Mouse (Mus musculus): Measurements from ENCODE around the gene Gm15155. TPM values are rescaled to one million over a fixed set of nuclear protein-coding genes. Genes with fewer than 3 reads are reported as not detected.

The Gm15155 gene
- polyA plus RNA-seq, 1 experiment from 2014 or later, result not detected

GRCm38 (mm10) chrX:155724157-155724556 is 99.6 kb downstream of the Gm15155 start:
- H3K27me3 ChIP-seq (ENCODE audit: control insufficient read depth, insufficient read depth, low read length), result no peaks in the 10 kb centered on the region
- H3K4me3 ChIP-seq (ENCODE audit: low read depth, low read length), result no peak overlapping the region
- no peaks in the 10 kb centered on the region for H3K4me1 ChIP-seq (ENCODE audit: control insufficient read depth, insufficient read depth, low read length)
- no peaks in the 10 kb centered on the region for H3K36me3 ChIP-seq (ENCODE audit: control insufficient read depth, insufficient read depth, low read length)
- ATAC-seq (replicated peaks; ENCODE audit: insufficient number of reproducible peaks, low FRiP score, low TSS enrichment), result no peak
- no peaks in the 10 kb centered on the region for H3K9me3 ChIP-seq (replicated peaks; ENCODE audit: control insufficient read depth, low read length)
- H3K27ac ChIP-seq (ENCODE audit: low read depth, low read length), result no peak overlapping the region
- WGBS (ENCODE audit: insufficient replicate concordance), result 71% methylated on average over 3 of the region's 3 CpGs
- no peak overlapping the region for H3K4me2 ChIP-seq
- no peak overlapping the region for H3K9ac ChIP-seq (ENCODE audit: low read depth, low read length)

DNA sequence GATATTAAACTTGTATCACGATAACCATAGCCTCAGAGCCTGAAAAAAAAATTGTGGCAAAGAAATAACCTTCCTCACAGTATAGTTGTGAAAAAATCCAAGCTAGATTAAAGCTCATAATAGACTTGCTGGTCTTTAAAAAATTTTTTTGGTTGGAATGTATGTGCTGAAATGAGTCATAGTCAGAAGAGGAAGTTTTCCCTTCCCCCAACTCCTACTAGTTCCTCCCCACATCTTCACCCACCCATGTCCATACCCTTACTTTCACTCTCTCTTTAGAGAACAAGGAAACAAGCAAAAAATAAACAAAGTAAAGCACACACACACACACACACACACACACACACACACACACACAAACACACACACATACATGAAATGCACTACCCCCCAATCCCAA is 103.8 kb downstream of the Gm15155 start:
- H3K4me1 ChIP-seq (ENCODE audit: control insufficient read depth, insufficient read depth, low read length), result no peaks in the 10 kb centered on the region
- WGBS (ENCODE audit: insufficient replicate concordance), result 61% methylated on average over 1 of the region's 1 CpGs
- H3K36me3 ChIP-seq (ENCODE audit: control insufficient read depth, insufficient read depth, low read length), result no peaks in the 10 kb centered on the region
- no peak overlapping the region for H3K4me3 ChIP-seq (ENCODE audit: low read depth, low read length)
- H3K27ac ChIP-seq (ENCODE audit: low read depth, low read length), result no peak overlapping the region
- H3K4me2 ChIP-seq, result no peak overlapping the region
- no peaks in the 10 kb centered on the region for H3K27me3 ChIP-seq (ENCODE audit: control insufficient read depth, insufficient read depth, low read length)
- no peak overlapping the region for H3K9ac ChIP-seq (ENCODE audit: low read depth, low read length)
- H3K9me3 ChIP-seq (replicated peaks; ENCODE audit: control insufficient read depth, low read length), result no peaks in the 10 kb centered on the region
- no peak for ATAC-seq (replicated peaks; ENCODE audit: insufficient number of reproducible peaks, low FRiP score, low TSS enrichment)

DNA sequence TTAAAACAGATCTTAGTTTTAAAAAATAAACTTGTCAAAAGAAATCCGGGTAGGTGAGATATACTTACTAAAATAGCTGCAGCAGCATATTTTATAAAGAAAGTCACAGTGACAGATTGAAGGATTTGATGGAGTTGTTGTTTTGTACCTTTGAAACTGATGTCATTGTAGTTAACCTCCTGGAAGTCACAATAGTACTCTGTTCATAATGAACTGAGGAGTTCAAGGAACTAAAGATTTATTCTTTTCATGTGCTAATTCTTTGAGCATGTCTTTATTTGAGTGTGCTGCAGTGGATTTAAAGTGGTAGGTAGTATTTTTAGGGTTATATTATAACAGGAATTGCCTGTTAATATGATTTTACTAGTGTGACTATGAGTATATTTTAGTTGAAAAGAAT is 263.6 kb downstream of the Gm15155 start:
- H3K9me3 ChIP-seq (replicated peaks; ENCODE audit: control insufficient read depth, low read length), result no peaks in the 10 kb centered on the region
- no peak for ATAC-seq (replicated peaks; ENCODE audit: insufficient number of reproducible peaks, low FRiP score, low TSS enrichment)
- 64% methylated on average over 1 of the region's 1 CpGs for WGBS (ENCODE audit: insufficient replicate concordance)
- H3K27ac ChIP-seq (ENCODE audit: low read depth, low read length), result no peak overlapping the region
- H3K4me1 ChIP-seq (ENCODE audit: control insufficient read depth, insufficient read depth, low read length), result no peaks in the 10 kb centered on the region
- H3K27me3 ChIP-seq (ENCODE audit: control insufficient read depth, insufficient read depth, low read length), result no peaks in the 10 kb centered on the region
- H3K4me2 ChIP-seq, result no peak overlapping the region
- no peaks in the 10 kb centered on the region for H3K36me3 ChIP-seq (ENCODE audit: control insufficient read depth, insufficient read depth, low read length)
- no peak overlapping the region for H3K9ac ChIP-seq (ENCODE audit: low read depth, low read length)
- H3K4me3 ChIP-seq (ENCODE audit: low read depth, low read length), result no peak overlapping the region

DNA sequence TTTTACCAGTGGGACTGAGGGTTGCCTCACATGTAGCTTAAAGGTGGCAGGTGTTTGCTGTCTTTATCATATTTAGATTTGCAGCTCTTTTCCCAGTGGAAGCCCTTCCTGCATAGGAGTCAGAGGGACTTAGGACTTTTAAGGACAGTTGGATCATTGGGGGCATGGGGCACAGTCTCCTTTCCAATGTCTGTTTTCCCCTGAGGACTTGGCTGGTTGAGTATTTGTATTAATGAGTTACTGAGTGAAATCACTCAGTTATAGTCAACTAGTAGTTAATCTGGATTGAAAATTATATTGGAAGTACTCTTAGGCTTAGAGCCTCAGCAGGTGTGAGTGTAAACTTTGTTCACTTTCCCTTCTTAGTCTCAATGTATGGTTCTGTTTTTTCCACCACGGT is 275.5 kb downstream of the Gm15155 start:
- ATAC-seq (replicated peaks; ENCODE audit: insufficient number of reproducible peaks, low FRiP score, low TSS enrichment), result no peak
- 56% methylated on average over 1 of the region's 1 CpGs for WGBS (ENCODE audit: insufficient replicate concordance)
- H3K4me3 ChIP-seq (ENCODE audit: low read depth, low read length), result no peak overlapping the region
- H3K36me3 ChIP-seq (ENCODE audit: control insufficient read depth, insufficient read depth, low read length), result no peaks in the 10 kb centered on the region
- H3K9me3 ChIP-seq (replicated peaks; ENCODE audit: control insufficient read depth, low read length), result no peaks in the 10 kb centered on the region
- H3K27ac ChIP-seq (ENCODE audit: low read depth, low read length), result no peak overlapping the region
- no peaks in the 10 kb centered on the region for H3K27me3 ChIP-seq (ENCODE audit: control insufficient read depth, insufficient read depth, low read length)
- H3K4me2 ChIP-seq, result no peak overlapping the region
- H3K4me1 ChIP-seq (ENCODE audit: control insufficient read depth, insufficient read depth, low read length), result no peaks in the 10 kb centered on the region
- no peak overlapping the region for H3K9ac ChIP-seq (ENCODE audit: low read depth, low read length)

- no peaks in the 10 kb centered on the region for H3K36me3 ChIP-seq (ENCODE audit: control insufficient read depth, insufficient read depth, low read length)
- no peaks in the 10 kb centered on the region for H3K9me3 ChIP-seq (replicated peaks; ENCODE audit: control insufficient read depth, low read length)
- no peaks in the 10 kb centered on the region for H3K27me3 ChIP-seq (ENCODE audit: control insufficient read depth, insufficient read depth, low read length)
- no peak overlapping the region for H3K4me3 ChIP-seq (ENCODE audit: low read depth, low read length)
- H3K9ac ChIP-seq (ENCODE audit: low read depth, low read length), result no peak overlapping the region
- H3K27ac ChIP-seq (ENCODE audit: low read depth, low read length), result no peak overlapping the region
- no peak overlapping the region for H3K4me2 ChIP-seq
- no peak for ATAC-seq (replicated peaks; ENCODE audit: insufficient number of reproducible peaks, low FRiP score, low TSS enrichment)
- H3K4me1 ChIP-seq (ENCODE audit: control insufficient read depth, insufficient read depth, low read length), result no peaks in the 10 kb centered on the region
Measured at GRCm38 (mm10) chrX:155901742-155902141, 277.2 kb downstream of the Gm15155 start.

DNA sequence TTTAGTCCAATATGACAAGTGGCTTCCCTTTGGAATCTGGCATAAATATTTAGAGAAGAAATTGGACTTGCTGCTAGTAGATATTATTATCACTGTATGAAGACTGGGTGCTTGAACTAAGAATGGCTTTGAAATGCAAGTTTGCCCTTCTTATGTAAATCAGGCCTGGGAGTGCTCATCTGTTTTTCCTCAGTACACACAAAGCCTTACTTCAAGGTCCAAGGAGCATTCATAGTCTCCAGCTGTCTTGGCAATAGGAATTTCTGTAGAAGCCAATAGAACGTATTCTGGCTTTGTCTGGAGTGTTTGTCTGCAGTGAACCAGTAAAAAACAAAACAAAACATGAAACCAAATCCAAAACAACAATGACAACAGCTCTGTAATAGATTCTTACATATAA is 278.6 kb downstream of the Gm15155 start:
- Histone ChIP-seq H3K9me3 (replicated peaks; ENCODE audit: control insufficient read depth, low read length) (no peaks in the 10 kb centered on the region), H3K36me3 (ENCODE audit: control insufficient read depth, insufficient read depth, low read length) (no peaks in the 10 kb centered on the region), H3K4me2 (no peak overlapping the region), H3K4me1 (ENCODE audit: control insufficient read depth, insufficient read depth, low read length) (no peaks in the 10 kb centered on the region), H3K27ac (ENCODE audit: low read depth, low read length) (no peak overlapping the region), H3K27me3 (ENCODE audit: control insufficient read depth, insufficient read depth, low read length) (no peaks in the 10 kb centered on the region), H3K9ac (ENCODE audit: low read depth, low read length) (no peak overlapping the region), H3K4me3 (ENCODE audit: low read depth, low read length) (no peak overlapping the region)
- no peak for ATAC-seq (replicated peaks; ENCODE audit: insufficient number of reproducible peaks, low FRiP score, low TSS enrichment)
- WGBS (ENCODE audit: insufficient replicate concordance), result 42% methylated on average over 1 of the region's 1 CpGs

DNA sequence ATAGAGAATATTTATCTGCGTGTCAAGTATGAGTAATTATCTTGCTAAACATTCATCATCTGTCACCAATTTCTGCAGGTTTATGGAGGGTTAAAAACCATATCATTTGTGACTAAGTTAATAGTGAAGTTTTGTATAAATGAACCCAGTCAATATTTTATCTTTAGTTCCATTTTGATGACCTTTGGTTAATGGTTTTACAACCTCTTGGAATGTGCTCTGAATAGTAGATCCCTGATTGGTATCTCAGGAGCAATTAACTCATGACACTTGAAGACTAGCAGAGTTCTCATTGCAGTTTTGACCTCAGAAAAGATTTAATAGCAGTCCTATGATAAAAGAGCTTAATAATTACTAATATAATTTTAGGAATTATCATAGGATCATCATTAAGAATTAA is 385.2 kb downstream of the Gm15155 start:
- Histone ChIP-seq H3K9ac (ENCODE audit: low read depth, low read length) (no peak overlapping the region), H3K4me3 (ENCODE audit: low read depth, low read length) (no peak overlapping the region), H3K27me3 (ENCODE audit: control insufficient read depth, insufficient read depth, low read length) (no peaks in the 10 kb centered on the region), H3K36me3 (ENCODE audit: control insufficient read depth, insufficient read depth, low read length) (no peaks in the 10 kb centered on the region), H3K9me3 (replicated peaks; ENCODE audit: control insufficient read depth, low read length) (no peaks in the 10 kb centered on the region), H3K4me1 (ENCODE audit: control insufficient read depth, insufficient read depth, low read length) (no peaks in the 10 kb centered on the region), H3K27ac (ENCODE audit: low read depth, low read length) (no peak overlapping the region), H3K4me2 (no peak overlapping the region)
- no peak for ATAC-seq (replicated peaks; ENCODE audit: insufficient number of reproducible peaks, low FRiP score, low TSS enrichment)
- 67% methylated on average over 1 of the region's 1 CpGs for WGBS (ENCODE audit: insufficient replicate concordance)

DNA sequence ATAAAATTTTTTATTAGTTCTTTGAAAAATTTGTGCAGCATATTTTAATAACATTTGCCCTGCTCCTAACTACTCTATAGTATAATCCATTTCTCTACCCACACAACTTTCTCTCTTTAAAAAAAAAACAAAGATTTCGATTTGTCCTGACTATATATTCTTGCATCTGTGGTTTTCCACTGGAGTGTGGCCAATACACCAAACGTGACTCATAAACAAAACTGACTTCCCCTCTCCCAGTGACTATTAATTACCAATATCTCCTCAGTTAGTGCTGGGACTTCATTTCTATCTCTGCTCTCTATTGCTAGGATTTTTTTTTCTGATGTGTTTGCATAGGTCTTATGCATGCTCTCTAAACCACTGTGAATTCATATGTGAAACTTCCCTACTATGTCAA is 531.2 kb downstream of the Gm15155 start:
- WGBS (ENCODE audit: insufficient replicate concordance), result 48% methylated on average over 2 of the region's 2 CpGs
- no peaks in the 10 kb centered on the region for H3K27me3 ChIP-seq (ENCODE audit: control insufficient read depth, insufficient read depth, low read length)
- no peak for ATAC-seq (replicated peaks; ENCODE audit: insufficient number of reproducible peaks, low FRiP score, low TSS enrichment)
- H3K36me3 ChIP-seq (ENCODE audit: control insufficient read depth, insufficient read depth, low read length), result no peaks in the 10 kb centered on the region
- no peak overlapping the region for H3K4me2 ChIP-seq
- H3K4me3 ChIP-seq (ENCODE audit: low read depth, low read length), result no peak overlapping the region
- H3K9me3 ChIP-seq (replicated peaks; ENCODE audit: control insufficient read depth, low read length), result no peaks in the 10 kb centered on the region
- H3K4me1 ChIP-seq (ENCODE audit: control insufficient read depth, insufficient read depth, low read length), result no peaks in the 10 kb centered on the region
- no peak overlapping the region for H3K27ac ChIP-seq (ENCODE audit: low read depth, low read length)
- no peak overlapping the region for H3K9ac ChIP-seq (ENCODE audit: low read depth, low read length)

DNA sequence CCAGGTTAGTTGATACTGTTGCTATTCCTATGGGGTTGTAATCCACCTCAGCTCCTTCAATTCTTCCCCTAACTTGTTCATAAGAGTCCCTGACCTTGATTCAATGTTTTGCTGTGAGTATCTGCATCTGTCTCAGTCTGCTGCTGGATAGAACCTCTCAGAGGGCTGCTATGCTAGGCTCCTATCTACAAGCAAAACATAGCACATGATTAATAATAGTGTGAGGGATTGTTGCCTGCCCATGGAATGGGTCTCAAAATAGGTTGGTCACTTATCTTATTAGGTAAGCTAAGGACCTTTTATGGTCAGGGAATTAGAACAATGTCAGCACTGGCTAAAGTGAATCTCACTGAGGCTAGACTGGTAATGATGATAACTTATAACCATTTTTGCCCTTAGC is 547.0 kb downstream of the Gm15155 start:
- H3K27ac ChIP-seq (ENCODE audit: low read depth, low read length), result no peak overlapping the region
- no peak overlapping the region for H3K4me2 ChIP-seq
- no peaks in the 10 kb centered on the region for H3K36me3 ChIP-seq (ENCODE audit: control insufficient read depth, insufficient read depth, low read length)
- no peak overlapping the region for H3K9ac ChIP-seq (ENCODE audit: low read depth, low read length)
- H3K27me3 ChIP-seq (ENCODE audit: control insufficient read depth, insufficient read depth, low read length), result no peaks in the 10 kb centered on the region
- H3K4me3 ChIP-seq (ENCODE audit: low read depth, low read length), result no peak overlapping the region
- H3K4me1 ChIP-seq (ENCODE audit: control insufficient read depth, insufficient read depth, low read length), result no peaks in the 10 kb centered on the region
- H3K9me3 ChIP-seq (replicated peaks; ENCODE audit: control insufficient read depth, low read length), result no peaks in the 10 kb centered on the region
- no peak for ATAC-seq (replicated peaks; ENCODE audit: insufficient number of reproducible peaks, low FRiP score, low TSS enrichment)

Data from heart, embryonic 11.5 days (tissue).